Mouse (Mus musculus): ENCODE measurements at regions not wholly inside any gene's neighbourhood (a gene's known extent, or its start where the extent isn't known, plus 50 kb on each side); places are given as distances from the start of the nearest gene placed in this dataset.
A peak's percentile ranks its signal among the peaks of the same experiment; 100 is the strongest.

DNA sequence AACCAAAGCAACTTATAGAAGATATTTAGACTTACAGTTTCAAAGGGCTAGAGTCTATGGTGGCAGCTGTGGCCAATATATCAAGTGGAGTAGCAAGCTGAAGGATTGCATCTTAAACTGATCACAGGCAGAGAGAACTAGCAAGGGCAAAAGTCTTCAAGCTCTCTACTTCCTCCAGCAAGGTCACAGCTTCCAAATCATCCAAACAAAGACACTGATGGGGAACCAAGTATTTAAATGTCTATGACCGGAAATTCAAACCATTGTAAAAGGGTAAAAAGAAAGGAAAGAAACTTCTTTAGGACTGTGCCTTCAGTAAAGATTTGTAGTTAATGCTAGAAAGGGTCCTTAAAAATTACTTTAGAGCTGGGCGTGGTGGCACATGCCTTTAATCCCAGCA is 149.4 kb upstream of the Cwc22 start:
- no peak for DNase-seq (ENCODE audit: low read depth, low spot score)

DNA sequence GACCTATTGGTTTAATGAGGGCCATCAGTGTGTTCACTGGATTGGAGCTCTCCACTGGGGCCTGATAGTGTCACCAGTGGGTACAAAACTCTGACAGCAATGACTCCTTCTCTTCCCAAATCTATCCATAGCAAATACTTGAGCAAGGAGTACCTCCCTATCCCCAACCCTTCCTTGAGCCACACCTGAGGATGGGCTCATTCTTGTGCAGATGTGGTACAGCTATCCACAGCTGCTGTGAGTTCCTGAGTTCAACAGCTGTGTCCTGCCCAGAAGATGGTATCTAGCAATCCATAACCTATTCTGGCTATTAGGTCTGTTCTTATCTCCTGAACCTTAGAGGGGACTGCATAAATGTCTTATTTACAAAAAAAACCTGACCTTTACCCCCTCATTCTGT is 148.7 kb upstream of the Cwc22 start:
- DNase-seq (ENCODE audit: low read depth, low spot score), result no peak

DNA sequence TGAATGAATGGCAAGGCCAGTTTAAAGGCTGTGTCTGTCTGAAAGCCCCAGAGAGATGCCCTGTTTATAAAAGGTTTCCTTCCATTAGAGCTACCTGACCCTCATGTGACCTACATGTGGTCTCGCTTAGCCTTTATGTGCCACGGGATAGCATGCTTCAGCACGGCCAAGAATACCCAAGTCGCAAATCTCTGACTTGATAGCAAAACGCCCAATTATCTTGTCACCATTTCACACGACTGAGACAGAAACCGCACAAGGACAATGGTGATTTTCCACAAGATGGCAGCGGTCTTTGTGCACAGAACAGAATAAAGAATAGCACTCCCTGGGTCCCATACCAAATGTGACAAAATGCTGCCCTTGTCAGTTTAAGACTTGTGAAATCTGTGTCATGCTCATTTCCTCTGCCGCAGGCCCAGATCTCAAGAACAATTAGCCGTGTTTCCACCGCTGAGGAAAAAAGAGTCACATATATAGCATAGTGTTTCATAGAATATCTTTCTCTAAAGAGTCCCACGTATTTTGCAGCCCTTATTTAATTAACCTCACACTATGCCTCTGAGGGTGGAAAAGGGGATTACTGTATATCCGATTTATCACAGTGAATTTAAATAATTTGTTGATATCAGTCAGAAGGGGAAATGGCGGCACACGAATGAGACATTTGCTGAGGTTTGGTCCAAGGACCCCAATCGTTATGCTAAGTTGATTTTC is 118.3 kb upstream of the Cwc22 start:
- DNase-seq (ENCODE audit: low read depth, low spot score), result no peak

DNA sequence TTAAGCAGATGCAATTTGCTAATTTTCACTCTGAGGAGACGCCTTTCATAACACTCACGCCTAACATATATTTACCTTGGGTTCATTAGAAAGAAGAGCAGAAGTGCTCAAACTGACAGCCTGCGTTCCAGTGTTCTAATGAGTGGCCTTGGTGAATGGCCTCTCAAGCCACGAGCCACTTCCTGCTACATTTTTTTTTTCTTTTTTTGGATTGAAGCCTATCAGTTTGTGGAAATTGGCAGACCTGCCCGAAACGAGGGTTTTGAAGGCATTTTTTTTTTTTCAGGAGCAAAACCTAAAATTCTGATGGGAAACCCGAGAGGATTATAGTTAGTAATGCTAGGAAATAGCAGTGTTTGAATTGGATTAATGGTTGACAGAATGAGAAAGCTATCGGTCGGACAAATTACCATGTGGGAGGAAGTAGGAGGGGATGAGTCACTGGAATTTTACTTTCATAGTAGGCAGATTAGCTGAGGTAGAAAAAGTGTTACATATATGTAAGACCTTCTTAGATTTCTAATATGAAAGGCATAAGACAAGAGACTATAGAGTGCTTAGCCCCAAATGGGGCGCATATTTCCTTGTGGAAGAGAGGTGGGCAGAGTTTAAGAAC is 113.7 kb upstream of the Cwc22 start:
- DNase-seq (ENCODE audit: low read depth, low spot score), result no peak

DNA sequence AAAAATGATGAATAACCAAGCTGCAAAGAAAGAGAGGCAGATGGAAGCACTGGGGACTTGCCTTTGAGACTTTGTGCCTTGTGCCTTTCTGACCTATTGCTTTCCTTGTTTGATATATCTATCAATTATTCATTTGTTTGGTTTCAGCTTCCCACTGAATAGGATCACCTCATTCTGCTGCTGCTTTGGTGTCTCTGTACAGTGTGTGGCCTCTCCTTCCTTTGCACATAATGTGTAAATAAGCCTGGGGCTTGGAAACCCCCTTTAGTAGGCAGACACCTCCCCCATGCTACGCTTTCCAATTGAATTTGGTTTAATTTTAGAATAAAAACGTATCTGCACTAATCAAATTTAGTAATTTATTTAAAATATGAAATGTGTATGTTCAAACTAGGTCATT is 112.8 kb upstream of the Cwc22 start:
- no peak for DNase-seq (ENCODE audit: low read depth, low spot score)

DNA sequence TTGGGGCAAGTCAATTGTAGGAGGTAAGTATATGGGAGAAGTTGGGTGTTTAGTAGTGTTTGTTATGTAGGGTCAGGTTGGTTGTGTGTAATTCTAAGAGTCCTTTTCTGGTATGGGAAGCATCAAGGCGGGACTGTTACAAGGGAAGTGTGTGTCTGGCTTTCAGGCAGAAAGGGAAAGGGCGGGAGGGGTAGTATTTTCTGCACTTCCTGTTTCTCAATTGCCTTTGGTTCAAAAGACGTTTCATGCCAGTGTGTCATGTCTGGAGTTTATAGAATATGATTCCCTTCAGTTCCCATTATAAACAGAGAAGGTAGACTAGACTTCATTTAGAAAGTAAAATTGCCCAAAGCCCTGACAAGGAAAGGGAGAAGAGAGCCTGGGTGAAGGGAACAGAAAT is 107.7 kb upstream of the Cwc22 start:
- no peak for DNase-seq (ENCODE audit: low read depth, low spot score)

DNA sequence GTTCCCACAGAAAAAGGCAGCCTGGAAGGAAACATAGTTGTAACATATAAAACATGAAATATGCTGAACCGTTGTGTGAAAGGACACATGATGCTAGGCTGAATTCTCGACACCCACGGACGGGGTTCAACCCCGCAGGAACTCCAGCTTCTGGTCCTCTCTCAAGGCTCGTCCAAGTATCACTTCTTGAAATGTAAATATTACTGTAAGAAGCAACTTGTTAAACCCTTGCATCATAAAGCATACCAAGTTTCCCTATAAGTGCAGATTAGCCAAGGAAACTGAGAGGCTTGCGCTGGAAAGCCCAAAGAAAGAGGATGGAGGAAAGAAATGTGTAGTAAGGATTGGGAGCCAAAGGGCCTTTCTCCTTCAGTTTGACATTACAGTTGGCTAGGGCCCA is 104.4 kb upstream of the Cwc22 start:
- DNase-seq (ENCODE audit: low read depth, low spot score), result no peak

DNA sequence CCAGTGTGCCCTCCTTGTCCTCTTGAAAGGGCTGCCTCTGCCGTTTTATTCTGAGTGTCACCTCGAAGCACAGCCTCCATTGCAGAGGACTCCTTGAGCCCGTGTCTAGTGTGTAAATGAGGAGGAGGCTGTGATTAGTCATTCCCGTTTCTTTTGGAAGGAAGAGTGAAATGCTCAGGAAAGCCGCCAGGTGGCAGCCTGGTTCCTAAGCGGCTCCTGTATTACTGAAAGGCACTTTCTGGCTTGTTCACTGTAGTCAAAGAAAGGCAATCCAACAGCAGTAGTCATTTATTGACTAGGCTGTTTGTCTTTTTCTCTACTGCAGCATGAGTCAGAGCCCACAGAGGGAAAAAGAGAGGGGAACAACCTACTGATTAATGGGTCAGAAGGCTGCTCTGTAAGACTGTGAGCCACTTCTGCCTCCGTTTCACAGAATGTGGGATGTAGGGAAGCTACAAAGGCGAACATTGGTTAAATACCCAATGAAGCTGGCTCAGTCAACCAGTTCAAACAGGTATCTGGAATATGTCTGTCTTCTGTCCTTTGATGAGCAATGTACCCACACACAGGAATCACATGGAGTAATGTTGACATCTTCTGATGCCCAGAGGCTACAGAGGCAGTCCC is 103.2 kb upstream of the Cwc22 start:
- DNase-seq (ENCODE audit: low read depth, low spot score), result peak; percentile 65

DNA sequence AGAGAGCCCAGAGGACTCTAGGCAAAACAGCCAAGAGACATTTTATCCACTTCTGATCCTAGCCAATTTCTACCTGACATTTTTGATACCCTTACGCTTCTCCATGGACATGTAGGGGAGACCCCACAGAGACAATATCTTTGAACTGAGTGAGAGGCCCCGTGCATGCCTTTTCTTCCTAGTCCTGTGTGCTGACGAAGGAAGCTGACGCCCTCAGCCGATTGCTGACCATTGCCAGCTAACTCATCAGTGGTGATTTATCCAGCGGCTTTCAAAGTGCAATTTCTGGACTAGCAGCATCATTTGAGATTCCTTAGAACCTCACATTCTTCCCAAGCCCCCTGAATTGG is 102.5 kb upstream of the Cwc22 start:
- DNase-seq (ENCODE audit: low read depth, low spot score), result no peak

DNA sequence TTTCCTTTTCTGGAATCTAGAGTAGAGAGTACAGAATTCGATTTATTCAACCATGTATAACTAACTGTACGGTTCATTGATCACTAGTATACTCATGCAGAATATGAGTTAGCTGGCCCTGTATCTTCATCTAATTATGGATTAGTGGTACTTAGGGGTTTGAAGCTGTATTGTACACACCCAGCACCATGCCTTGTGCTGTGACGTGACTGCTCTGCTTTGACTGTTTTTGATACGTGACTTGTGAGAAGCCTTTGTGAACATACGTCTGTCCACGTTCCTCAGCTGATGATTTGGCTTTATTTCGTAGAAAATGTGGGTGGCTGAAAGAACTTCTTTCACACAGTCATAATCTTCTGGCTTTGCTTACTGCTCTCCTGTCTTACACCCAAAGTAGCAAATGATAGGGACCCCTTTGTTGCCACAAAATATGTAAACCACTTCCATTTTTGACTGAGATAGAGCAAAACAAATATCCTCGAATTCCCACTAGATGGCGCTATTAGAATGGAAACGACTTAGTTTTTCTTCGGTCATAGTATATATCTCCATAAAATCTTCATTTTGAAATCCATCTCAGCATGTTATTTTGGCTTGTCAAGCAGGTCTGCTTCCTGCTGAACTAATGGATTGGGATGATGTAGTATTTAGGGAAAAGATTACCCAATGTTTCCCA is 102.0 kb upstream of the Cwc22 start:
- DNase-seq (ENCODE audit: low read depth, low spot score), result no peak

DNA sequence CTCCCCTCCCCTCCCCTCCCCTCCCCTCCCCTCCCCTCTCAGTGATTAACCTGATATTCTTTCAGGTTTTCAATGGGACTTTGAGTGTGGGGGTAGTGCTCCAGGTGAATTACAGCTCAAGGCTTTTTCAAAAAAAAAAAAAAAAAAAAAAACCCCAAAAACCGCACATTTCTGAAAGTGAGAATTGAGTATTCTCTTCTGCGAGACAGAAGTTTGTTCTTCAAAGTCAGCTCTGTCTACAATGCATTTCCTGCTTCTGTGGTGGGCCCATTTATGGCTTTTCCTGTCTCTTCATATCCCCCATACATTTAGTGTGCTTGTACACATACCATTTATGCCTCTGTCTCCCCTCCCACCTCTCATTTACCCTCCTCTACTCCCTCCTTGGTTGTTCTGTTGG is 81.1 kb upstream of the Cwc22 start:
- no peak for DNase-seq (ENCODE audit: low read depth, low spot score)

DNA sequence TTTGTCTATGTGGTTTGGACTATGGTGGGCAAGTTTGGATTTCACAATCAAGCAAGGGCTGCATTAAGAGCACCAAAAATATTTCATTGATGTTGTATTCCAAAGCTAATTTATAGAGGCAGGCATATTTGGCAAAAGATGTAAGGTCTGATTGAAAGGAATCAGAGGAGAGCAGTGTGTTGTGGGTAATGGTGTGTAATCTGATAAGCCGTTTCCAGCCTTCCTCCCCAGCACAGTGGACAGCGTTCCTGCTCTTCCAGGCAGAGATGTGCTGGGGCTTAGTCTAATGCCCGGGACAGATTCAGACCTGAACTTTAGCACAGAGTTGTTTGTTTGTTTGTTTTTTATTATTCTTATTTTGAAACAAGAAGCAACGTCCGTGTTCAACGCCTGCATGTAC is 80.6 kb upstream of the Cwc22 start:
- no peak for DNase-seq (ENCODE audit: low read depth, low spot score)

DNA sequence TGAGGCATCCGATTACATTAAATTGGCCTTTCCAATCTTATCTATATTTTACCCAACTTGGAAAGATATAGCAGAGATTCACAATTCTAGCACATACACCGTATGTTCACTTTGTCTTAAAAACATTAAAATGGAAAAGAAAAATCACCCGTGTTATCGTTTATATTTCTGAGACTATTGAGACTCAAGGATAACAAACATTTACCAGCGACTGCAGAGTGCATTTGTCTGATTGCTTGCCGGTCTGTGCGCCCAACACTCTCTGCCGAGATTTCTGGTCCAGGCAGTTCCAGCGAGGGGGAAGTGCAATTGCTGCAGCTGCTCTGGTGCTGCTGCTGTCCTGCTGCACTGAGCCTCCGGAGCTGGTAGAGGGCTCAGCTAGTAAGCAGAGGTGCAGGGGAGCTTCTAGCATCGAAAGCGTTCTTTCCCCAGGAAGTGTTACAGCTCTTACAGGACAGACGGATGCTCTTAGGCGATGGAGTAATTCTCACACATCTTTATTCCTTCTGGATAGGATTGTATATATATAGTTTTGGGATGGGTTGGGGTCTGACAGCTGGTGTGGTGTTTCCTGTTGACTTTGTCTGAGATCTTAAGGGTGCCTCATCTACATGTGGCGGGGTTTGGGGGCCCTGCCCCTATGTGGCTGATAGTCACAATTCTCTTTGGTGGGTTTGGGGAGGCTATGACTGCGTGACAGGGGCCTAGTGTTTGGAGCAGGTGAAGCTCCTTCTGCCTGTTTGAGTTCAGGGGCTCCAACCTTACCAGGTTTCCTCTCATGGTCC is 79.7 kb upstream of the Cwc22 start:
- no peak for DNase-seq (ENCODE audit: low read depth, low spot score)

DNA sequence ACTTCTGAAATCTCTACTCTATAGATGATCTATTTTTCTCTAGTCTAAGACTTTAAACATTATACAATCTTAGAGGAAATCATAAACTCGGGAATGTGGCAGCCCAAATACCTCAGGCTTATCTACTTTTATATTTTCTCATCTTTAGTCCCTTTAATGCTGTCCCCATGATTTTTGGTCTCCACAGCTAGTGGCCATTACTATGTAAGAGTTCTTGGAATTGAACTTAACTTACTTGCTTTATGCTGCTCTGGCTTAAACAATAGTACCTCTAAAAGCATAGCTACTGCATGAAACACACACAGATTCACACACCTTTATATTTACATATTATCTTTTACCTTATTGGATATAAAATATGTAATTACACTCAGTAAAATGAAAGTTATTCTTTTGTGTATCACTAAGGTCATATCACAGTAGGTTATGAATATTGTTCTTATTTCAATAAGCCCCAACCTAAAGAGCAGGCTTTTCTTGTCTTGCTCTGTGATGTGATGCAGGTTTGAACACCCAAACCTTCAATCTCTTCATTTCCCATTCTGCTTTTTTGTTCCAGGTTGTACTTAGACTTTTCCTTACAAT is 78.9 kb upstream of the Cwc22 start:
- no peak for DNase-seq (ENCODE audit: low read depth, low spot score)

DNA sequence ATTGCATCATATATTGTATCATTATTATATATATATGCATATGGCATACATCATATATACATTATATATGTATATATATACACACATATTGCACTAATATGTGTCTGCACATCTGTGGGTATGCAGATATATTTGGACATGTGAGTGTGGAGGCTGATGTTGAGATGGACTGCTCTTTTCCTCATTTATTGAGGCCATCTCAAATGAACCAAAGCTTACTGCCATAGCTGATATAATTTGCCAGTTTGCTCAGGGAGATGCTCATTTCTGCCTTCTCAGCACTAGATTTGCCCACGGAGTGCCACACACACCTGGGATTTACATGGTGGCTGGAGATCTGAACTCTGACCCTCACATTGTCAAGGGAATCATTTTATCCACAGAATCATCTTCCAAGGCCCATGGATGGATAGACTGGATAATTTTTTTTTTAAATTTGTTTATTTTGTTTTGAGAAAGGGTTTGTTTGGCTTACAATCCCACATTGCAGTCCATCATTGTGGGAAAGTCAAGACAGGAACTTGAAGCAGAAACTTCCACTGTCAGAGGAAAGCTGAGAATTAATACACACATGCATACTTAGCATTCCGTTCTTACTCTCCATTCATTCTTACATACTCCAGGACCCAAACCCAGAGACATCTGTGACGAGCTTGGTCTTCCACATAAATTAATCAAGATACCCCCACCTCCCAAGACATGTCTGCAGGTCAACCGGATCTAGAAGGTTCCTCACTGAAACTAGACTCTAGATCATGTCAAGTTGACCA is 77.9 kb upstream of the Cwc22 start:
- no peak for DNase-seq (ENCODE audit: low read depth, low spot score)

DNA sequence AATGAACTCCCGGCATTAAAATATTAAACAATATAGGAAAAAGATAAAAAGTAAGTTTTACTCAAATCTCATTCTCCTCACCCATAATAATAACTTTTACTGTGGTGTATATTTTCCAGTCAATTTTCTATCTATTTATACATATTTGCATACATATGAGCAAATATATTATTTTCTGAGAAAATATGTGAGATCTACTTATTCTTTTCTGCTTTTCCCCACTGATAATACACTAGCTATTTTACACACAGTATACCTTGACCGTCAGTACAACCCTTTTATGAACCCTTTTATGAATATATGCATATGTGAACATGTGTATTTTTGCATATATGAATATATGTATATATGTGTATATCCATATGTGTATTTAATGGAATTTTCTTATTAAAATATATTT is 77.2 kb upstream of the Cwc22 start:
- DNase-seq (ENCODE audit: low read depth, low spot score), result no peak

DNA sequence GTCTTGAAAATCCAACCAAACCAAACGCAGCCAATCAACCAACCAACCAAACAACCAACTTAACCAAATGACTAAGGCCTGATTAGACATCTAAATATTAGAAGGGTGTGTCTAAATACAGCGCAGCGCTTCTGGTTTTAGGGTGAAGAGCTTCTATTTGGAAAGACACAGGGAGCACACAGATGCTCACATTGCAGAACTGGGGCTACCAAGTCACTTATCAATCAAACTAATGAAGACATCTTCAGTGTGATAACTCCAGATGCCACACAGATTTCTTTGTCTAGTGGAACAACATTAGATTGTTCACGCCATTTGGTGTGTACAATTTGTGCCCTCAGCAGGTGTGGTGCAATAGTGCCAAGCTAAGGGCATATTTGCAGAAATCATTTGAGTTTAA is 76.6 kb upstream of the Cwc22 start:
- no peak for DNase-seq (ENCODE audit: low read depth, low spot score)

DNA sequence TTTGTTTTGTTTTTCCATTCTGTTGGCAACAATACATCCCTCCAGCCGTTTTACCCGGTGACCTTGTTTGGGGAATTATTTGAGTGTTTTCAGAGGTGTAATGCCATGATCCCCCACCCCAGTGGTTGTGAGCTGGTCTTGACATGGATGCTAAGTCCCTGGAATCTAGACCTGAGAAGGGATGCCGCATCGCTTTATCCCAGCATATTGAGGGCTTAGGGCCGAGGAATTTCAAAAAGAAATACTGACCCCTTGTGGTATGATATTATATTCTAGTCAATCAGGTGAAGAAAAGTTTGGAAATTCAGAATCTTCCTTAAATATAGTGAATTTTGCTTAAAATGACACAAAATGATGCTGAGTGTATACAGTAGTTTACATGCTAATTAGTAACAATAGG is 75.7 kb upstream of the Cwc22 start:
- DNase-seq (ENCODE audit: low read depth, low spot score), result no peak

DNA sequence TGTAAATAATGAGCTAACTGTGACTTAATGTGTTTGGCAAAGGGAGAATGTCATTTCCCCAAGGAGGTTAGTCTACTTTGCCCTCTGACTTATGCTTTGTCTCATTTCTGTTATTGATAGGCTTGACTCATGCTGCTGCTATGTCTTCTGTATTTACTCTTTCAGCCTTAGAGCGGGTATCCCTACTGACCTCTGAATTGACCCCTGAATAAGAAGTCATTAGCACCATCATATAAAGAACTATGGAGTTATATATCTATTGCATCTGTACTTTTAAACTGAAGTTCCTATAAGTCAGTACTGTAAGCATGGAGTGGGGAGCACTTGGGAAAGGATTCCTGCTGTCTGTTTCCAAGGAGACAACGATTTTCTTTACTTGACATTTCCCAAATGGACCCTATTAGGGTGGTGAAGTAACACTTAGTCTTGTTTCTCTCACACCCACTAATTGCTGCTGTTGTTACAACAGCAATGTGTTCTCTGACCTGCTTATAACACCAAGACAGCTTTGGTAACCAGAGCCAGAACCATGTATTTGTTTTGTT is 75.3 kb upstream of the Cwc22 start:
- no peak for DNase-seq (ENCODE audit: low read depth, low spot score)

DNA sequence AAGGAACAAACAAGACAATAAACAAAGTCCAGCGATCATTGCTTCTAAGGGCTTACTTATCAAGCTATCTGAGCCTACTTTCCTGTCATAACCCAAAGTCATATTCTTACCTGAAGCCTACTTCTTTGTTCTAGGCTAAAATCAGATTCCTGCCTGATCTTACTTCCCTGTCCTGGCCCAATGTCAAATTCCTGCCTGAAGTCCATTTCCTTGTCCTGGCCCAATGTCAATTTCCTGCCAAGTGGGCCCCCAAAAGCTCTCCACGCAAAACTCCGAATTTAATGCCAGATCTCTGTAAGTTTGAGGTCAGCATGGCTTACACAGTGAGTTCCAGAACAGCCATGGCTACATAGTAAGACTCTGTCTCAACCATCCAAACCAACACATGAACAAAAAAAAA is 74.3 kb upstream of the Cwc22 start:
- no peak for DNase-seq (ENCODE audit: low read depth, low spot score)

DNA sequence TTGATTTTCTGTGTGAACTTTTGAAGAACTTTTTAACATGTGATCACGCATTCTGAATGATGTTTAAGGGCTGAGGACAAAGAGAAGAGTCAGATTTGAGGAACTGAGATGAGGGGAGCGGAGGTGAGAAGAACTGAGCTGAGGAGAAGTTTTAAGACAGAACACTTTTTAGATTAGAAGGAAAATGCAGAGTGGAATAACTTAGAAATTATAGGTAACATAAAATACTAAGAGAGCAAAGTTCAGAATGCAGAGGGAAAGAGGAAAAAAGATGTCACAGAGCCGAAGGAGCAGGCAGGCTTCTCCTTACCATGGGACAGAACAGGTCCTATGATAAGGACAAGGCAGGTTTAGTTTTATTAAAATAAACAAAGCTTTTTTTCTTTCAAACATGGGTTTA is 73.7 kb upstream of the Cwc22 start:
- no peak for DNase-seq (ENCODE audit: low read depth, low spot score)
